Mouse (Mus musculus): Measurements from ENCODE around the gene Ccdc33.
A peak's percentile ranks its signal among the peaks of the same experiment; 100 is the strongest.

Ccdc33 gene

DNA sequence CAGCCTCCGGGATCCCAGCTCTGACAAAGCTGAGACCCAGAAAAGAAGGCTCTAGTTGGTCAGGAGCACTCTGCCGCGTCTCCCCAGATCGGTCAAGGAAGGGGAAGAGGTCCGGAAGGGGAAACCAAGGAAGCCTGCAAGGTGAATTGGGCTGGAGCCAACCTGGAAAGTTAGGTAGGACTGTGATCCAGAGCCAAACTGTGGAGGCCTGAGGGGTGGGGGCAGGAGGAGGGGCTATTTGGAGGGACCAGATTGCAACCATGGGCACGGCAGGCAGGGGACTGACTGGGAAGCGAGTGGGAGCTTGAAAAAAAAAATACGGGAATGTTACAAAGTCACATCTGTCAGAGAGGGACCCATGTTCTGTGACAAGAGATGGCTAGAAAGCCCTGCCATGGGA lies 10.9 kb upstream of the Ccdc33 start:
- DNase-seq (ENCODE audit: low read depth, low spot score): no peak

- DNase-seq (ENCODE audit: low read depth, low spot score): no peak
These were observed 10.3 kb upstream of the Ccdc33 start for GRCm38 (mm10) chr9:58128926-58129413.

DNA sequence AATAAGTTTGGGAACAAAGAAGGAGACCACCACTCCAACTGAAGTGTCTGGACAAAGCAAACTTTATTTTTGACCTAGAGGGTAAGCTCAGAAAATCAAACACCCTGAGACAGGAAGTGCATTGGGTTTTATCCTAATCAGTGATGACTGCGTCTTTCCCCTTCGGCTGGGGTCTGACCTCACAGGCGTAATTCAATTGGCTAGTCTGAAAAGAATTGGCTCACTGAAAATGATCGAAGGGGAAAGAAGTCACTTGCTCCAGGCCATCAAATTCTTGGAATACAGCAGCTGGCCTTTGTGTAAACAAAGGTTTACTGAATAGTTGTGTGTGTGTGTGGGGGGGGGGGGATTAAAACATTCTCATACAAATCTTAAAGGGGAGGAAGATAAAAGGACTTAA lies 7.2 kb upstream of the Ccdc33 start:
- DNase-seq (ENCODE audit: low read depth, low spot score): no peak

DNA sequence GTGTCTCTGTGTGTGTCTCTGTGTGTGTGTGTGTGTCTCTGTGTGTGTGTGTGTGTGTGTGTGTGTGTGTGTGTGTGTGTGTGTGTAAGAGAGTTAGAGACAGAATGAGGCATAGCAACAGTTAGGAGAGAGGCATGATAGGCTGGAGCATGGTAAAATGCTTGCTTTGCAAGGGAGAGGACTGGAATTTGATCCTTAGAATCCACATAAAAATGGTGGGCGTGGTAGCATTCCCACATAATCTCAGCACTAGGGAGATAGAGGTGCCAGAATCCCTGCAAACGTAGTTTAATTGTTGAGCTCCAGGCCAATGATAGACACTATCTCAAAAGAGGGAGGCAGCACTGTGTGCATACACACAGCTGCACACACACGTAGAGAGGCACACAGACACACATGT lies 6.5 kb upstream of the Ccdc33 start:
- no peak for DNase-seq (ENCODE audit: low read depth, low spot score)

- no peak for DNase-seq (ENCODE audit: low read depth, low spot score)
These were observed 2.5 kb downstream of the Ccdc33 start for GRCm38 (mm10) chr9:58116024-58116651.

DNA sequence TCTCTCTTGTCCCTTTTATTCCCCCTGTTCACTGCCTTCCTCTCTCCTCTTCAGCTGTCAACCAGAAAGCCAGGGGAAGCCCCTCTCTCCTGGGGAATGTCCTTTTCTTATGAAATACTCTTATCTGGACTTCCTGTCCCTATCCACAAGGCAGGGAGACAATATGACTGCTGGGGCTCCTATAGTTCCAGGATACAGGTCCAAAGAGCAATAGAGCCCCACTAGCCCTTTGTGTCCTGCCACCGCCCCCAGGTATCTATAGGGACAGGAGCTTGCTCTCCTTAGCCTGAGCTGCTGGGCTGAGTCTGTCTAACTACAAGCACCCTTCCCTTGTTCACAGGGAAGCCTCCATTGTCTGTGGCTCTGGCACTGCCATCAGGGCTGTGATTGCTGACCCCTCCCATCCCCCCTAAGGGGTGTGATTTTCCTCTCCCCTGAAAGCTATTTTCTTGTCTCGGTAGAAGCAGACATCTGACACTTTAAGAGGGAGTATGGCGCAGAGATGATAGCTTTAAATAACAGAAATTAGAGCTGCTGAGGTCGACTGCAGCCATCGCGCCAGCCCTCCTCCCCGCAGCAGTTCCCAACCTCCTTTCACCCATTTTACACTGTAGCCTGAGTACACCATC lies 3.2 kb downstream of the Ccdc33 start:
- no peak for DNase-seq (ENCODE audit: low read depth, low spot score)

GRCm38 (mm10) chr9:58114019-58114418 lies 4.6 kb downstream of the Ccdc33 start:
- no peak for DNase-seq (ENCODE audit: low read depth, low spot score)

DNA sequence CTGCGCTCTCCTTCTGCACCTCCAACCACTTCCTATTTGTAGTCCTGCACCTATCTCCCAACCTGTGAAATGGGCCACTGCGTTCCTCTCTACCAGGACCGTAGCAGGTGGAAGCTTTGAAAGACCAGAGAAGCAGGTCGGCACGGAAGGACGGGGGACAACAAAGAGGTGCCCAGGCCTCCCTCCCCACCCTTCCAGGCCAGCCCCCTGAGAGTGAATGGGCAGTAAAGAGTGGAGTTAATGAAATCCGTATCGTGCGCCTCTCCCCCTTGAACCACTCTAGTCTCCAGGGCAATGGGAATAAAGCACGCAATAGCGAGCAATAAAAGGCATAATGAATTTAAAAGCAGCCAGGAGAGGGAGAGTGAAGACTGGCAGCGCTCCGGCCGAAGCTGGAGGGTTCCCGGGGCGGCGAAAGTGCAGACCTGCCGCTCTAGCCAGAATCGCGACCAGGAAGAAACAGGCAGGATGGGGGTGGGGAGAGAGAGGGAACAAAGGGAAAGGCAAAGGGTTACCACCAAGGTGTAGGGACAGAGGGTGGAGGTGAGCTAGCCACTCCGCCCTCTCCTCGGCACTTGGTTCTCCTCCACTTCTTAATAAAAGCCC lies 5.2 kb downstream of the Ccdc33 start:
- DNase-seq (ENCODE audit: low read depth, low spot score): no peak

DNA sequence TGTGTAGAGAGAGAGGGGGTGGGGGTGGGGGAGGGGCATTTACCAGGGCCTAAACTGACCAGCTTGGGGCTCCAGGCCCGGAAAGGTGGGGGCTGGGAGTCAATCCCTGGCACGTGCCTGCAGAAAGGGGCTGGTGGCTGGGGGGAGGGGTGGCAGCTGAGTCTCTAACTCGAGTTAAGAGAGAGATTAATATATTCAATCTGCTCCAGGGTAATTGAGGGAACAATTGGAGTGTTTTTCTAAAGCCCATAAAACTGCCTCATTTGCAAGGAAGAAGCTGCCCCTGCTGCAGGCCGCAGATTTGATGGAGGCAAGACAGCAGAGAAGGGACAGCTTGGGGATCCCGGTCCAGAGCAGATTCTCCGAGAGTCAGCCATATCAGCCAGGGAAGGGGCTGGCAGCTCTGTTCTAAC lies 5.8 kb downstream of the Ccdc33 start:
- peak; percentile 72 for DNase-seq (ENCODE audit: low read depth, low spot score)

DNA sequence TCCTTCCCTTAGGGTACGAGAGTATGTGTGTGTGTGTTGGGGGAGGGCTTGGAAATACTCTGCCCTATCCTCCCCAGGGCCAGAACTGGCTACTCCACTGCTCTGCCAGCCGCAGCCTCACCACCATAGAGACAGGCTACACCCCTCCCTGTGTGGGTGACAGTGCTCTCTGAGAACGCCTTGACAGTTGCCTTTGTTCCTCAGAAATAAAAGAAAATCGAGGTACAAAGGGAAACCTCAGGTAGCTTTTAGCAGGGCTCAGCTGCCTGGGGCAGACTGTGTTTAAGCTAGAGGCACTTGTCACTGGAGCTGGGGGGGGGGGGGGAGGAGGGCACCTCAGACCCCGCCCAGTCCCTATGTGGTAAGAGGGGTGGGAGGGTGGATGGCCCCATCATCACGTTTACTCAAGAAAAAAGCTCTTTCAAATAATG lies 6.3 kb downstream of the Ccdc33 start:
- DNase-seq (ENCODE audit: low read depth, low spot score): peak; percentile 64

GRCm38 (mm10) chr9:58111431-58111830 lies 7.2 kb downstream of the Ccdc33 start:
- no peak for DNase-seq (ENCODE audit: low read depth, low spot score)

DNA sequence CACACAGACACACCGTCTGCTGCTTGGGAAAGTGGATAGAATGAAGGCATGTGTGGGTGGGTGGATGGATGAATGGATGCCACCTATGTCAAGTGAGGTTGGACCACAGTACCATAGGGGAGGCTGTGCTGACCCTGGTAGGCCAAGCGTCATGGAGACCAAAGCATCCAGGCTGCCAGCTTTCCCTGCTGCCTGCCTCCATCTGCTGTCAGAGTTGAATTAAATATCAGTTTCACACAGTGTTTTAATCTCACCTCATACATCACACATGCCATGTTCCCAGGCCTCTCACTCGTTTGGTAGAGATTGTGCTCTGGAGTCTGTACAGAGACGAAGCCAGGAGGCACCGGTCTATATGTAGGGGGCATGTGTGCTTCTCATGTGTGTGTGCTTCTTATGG lies 7.8 kb downstream of the Ccdc33 start:
- no peak for DNase-seq (ENCODE audit: low read depth, low spot score)

DNA sequence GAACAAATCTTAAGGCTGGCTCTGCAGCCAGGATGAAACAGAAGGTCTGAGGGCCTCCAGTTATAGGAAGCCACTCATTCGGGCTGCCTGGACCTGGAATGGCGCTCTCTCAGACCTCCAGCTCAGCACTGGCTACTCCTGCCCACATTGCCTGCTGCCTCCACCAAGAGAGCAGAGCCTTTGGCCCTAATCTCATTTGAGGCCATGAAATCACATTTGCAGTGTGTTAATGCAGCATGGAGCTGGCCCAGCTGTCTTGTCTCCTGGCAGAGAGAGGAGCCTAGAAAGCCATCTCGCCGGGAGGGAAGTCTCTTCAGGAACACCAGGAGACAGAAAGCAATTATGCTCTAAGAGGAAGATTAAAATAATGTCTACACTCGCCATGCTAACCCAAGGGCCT lies 11.1 kb downstream of the Ccdc33 start:
- DNase-seq (ENCODE audit: low read depth, low spot score): no peak

DNA sequence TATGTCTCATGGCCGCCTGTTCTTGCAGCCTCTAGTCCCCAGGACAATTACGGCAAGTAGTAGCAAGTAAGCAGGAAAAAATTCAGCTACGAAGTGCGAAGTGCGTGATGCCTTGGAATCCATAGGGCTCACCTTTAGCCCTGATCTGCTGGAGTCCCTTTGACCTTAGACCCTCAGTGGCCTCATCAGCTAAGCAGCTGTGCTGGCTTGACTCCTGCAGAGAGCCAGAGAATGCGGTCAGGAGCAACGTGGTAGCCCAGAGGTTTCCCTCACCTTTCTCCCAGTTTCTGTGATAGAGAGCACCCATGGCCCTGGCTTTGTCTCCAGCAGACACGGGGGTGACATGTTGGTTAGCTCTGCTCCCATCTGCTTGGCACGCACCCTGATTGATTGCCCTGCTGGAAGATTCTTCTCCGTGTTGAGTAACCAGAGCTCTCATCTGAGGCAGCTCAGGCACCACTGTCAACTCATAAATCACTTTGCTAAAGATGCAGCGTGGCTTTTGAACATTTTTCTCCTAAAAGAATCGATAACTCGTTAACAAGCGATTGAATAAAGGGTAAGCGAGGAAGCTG lies 12.9 kb downstream of the Ccdc33 start:
- DNase-seq (ENCODE audit: low read depth, low spot score): no peak

- no peak for DNase-seq (ENCODE audit: low read depth, low spot score)
These were observed 15.0 kb downstream of the Ccdc33 start for GRCm38 (mm10) chr9:58103647-58104046.

DNA sequence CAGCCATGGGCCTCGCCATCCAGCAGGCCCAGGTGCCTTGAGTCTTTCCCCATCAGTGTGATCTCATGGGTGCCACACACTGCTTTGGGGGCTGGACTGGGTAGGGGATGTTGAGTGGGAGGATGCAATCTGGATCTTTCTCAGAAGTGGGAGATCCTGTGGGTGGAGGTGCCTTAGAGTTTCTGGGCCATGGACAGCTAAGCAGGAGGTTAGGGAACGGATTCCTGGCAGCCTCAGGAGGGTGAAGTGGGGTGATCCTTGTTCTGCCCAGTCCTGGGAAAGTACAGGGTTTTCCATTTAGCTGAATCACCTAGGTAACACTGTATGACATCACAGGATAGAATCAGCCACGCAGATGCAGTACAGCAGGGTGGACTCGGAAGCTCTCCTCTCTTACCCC lies 16.6 kb downstream of the Ccdc33 start:
- no peak for DNase-seq (ENCODE audit: low read depth, low spot score)

DNA sequence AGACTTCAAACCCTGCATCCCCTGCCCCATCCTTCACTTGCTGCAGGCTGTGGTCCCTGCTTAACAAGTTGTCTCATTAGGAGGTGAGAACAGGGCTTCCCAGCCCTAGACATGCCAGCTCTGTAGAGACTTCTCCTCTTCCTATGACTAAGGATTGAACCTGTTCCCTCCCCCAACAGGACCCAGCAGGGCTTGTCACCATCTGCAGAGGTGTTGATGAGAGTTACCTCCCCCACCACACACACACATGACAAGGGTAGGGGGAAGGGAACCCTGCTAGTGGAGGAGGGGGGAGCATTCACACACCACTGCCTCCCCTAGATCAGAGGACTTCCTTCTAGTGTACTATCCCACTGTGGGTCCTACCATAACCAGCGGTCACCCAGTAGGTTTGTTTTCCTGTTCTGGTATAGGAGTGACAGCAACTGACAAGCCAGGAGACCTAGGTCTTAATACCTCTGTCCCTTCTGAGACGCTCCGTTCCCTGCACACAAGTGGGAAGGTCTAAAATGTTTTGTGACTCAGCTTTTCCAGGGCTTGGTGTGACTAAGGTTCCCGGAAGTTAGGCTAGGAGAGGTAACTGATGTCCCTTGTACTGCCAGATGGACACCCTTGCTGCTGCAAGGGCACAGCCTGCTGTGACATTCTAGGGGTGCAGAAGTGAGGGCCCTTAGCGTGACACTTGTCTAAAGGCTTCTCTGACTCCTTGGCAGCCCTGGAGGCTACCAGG lies 18.6 kb downstream of the Ccdc33 start:
- DNase-seq (ENCODE audit: low read depth, low spot score): no peak

DNA sequence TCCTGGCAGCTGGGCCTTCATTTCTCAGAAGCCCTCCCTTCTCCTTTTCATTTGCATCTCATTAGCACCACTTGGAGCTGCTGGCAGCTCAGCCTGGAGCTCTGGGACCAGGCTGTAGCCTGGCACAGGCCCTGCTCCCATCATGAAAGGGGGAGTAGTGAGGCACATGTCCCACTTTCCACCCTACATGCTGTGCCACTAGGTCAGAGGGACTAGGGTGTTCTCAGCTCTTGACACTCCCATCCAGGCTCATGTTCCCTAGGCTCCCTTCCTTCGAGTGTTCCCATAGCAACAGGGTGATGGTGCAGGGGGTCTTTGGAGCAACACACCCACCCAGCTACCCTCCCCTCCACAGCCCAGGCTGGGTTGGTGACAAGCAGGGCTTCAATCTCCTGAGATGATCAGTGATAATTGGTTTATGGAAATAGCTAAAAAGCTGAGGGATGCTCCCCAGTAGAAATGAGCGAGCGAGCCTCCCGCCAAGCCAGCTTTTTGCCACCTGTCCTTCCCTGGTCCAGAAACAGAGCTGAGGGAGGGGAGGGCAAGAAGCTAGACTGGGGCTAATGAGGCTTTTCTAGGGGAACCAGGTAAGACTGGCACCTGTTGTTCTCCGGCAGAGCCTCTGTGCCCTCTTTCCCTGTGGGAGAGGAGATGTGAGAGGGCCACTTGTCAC lies 21.9 kb downstream of the Ccdc33 start:
- peak; percentile 74 for DNase-seq (ENCODE audit: low read depth, low spot score)

DNA sequence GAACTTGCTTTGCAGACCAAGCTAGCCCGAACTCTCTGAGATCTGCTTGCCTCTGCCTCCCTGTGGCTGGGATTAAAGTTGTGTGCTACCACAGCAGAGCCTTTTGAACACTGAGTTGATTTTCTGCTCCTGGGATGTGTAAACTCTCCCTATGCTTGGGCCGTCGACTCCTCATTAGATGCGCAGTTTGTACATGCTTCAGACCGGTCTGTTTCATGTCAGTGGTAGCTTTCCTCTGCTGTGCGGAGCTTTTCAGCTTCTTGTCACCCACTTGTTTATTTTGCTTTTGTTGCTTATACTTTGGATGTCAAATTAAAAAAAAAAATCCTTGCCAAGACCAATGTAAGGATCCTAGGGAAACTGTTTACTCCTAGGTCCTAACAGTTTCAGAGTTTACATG lies 22.6 kb downstream of the Ccdc33 start:
- DNase-seq (ENCODE audit: low read depth, low spot score): no peak

DNA sequence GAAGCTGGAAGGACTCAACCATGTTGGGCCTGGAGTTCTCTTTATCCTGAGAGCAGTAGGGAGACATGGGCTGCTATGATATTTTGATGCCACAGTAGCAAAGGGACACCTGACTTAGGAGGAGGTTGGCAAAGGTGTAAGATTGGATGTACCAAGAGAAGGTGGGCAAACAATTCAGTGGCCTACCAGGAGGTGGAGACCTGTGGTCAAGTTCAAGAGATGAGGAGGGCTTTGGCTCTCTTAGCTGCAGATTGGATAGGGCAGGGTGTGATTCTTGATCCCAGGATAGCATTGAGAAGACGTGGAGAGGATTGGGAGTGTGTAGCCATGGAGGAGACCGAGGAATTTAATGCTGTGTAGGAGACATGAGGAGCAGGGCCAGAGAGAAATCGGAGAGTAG lies 24.8 kb downstream of the Ccdc33 start:
- DNase-seq (ENCODE audit: low read depth, low spot score): no peak

DNA sequence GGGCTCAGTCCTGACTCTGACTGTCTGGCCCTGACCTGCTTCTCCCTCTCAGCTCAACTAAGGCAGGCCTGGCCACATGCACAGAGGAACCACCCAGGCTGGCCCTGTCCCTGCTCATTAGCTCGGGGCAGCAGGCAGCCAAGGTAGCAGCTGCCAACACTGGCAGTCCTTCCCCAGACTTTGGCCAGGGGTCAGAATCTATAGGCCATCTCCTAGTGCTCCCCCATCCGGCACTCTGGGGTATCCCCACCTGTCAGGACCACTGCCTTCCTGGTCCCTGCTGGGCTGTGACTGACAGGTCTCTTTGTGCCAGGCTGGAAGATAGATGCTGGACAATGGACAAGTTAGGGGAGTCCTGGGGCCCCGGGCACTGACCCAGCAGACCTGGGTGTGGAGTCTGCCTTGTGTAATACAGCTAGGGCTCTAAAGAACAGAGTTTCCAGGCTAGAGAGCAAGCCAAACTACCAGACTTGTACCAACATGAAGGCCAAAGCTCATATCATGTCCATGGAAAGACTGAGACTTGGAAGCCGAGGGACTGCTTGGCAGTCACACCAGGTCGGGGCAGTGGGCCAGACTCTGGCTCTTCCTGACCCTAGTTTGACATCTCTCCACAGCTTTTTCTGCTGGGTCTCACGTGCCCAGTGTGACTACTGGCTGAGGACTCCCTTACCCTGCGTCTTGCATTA lies 25.9 kb downstream of the Ccdc33 start:
- no peak for DNase-seq (ENCODE audit: low read depth, low spot score)
